Mouse (Mus musculus): ENCODE measurements around the gene Xbp1.

Gene Xbp1

DNA sequence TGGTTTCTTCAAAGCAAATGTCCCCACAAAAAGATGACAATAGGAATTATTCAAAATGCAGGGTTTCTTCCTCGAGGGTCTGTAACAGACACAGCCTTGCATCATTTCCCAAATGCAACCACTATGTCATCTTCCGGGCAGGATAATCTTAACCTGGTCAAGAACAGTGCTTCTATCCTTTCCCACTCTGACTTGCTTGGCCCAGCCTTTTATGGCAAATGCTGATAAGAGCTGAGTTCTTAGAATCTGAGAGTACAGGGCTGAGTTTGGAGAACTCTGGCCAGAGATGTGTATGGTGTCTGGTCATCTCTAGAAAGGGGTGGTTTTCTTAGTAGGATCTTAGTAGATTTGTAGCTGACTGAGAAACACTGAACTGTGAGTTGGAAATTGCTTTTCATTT is 53.4 kb downstream of the Xbp1 start:
- no peak for DNase-seq

DNA sequence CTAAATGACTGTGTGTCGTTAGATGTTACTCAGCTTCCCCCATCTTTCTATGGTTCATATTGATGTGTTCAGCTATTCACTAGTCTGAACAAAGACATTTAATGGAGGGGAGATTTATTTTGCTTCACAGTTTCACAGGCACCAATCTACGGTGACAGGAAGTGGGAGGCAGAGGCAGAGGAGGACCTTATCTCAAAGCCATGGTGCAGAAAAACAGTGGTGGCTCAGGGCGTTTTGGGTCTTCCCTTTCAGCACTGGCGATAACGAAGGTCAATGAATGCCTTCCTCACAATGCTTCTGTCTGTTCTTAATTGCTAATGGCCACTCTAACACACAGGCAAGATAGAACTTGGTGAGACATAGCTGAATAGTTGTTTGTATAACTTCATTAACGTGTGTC is 54.6 kb downstream of the Xbp1 start:
- no peak for DNase-seq
